Mouse (Mus musculus): Measurements from ENCODE around the gene Rsrc1.

GRCm38 (mm10) chr3:67308725-67309124 lies 327.5 kb downstream of the Rsrc1 start:
- TF ChIP-seq TCF12 (IDR thresholded peaks at IDR 0.05; ENCODE audit: insufficient read depth, poor library complexity, severe bottlenecking): no peak
- no peak for TF ChIP-seq POLR2A (IDR thresholded peaks at IDR 0.05; ENCODE audit: insufficient read length, low read depth)
- TF ChIP-seq E2F4 (IDR thresholded peaks at IDR 0.05; ENCODE audit: insufficient read depth): no peak
- no peak for TF ChIP-seq MYOD1 (IDR thresholded peaks at IDR 0.05; ENCODE audit: control insufficient read depth in 1 of 3, insufficient read length in 2 of 3, low read depth in 2 of 3)
- no peak for TF ChIP-seq MYOG (IDR thresholded peaks at IDR 0.05; ENCODE audit: control insufficient read depth in 1 of 3, insufficient read depth in 1 of 3, insufficient read length in 2 of 3, low read depth in 2 of 3)
- no peak for TF ChIP-seq MAX (IDR thresholded peaks at IDR 0.05; ENCODE audit: low read depth)
- no peak for TF ChIP-seq TCF3 (IDR thresholded peaks at IDR 0.05; ENCODE audit: insufficient read length, low read depth)
- TF ChIP-seq POLR2AphosphoS2 (IDR thresholded peaks at IDR 0.05; ENCODE audit: insufficient read length, low read depth): no peak

All from myocyte (in vitro differentiated cells).